15 mouse cellular contexts compared by ENCODE assay signal in genomic region chr1:133118127-133118526, GRCm38 (mm10). TPM values are rescaled to one million over a fixed set of nuclear protein-coding genes. Genes with fewer than 3 reads are reported as not detected.
A peak's percentile ranks its signal among the peaks of the same experiment; 100 is the strongest.
DNase-seq lines count a peak whose midpoint lies in the region; ATAC-seq lines count a peak whose summit lies in the region.
"Had no signal": no experiment of that assay in that cellular context is flagged by ENCODE, and none has a peak within 500 bp of the region (broad histone marks: within the 10 kb centered on the region; RNA-seq: fewer than 3 reads in every experiment).

No protein-coding gene starts in this region.

- H3K9ac ChIP-seq in liver, embryonic 12.5 days: no peak overlapping the region
- H3K9ac ChIP-seq in midbrain, embryonic 14.5 days (replicated peaks; ENCODE audit: low read length): no peak overlapping the region
- H3K9ac ChIP-seq in hindbrain, embryonic 12.5 days: no peak overlapping the region
- H3K9ac ChIP-seq: forebrain, embryonic 13.5 days; heart, embryonic 15.5 days; limb, embryonic 13.5 days had no signal

- peak overlapping the region; percentile 84 for H3K27ac ChIP-seq in liver, embryonic 12.5 days
- H3K27ac ChIP-seq in midbrain, embryonic 14.5 days (replicated peaks; ENCODE audit: low read depth, low read length): no peak overlapping the region
- no peak overlapping the region for H3K27ac ChIP-seq in hindbrain, embryonic 12.5 days
- H3K27ac ChIP-seq in limb, embryonic 10.5 days: no peak overlapping the region
- H3K27ac ChIP-seq: forebrain, embryonic 13.5 days; heart, embryonic 15.5 days; limb, embryonic 13.5 days had no signal

- H3K9me3 ChIP-seq in liver, embryonic 12.5 days (replicated peaks): no peaks in the 10 kb centered on the region
- H3K9me3 ChIP-seq in midbrain, embryonic 14.5 days (ENCODE audit: control insufficient read depth, low read length): no peaks in the 10 kb centered on the region
- H3K9me3 ChIP-seq in hindbrain, embryonic 12.5 days (replicated peaks): no peaks in the 10 kb centered on the region
- H3K9me3 ChIP-seq in limb, embryonic 10.5 days (replicated peaks): no peaks in the 10 kb centered on the region
- H3K9me3 ChIP-seq: forebrain, embryonic 13.5 days; heart, embryonic 15.5 days had no signal

- H3K4me2 ChIP-seq in liver, embryonic 12.5 days: peak overlapping the region; percentile 37
- H3K4me2 ChIP-seq in midbrain, embryonic 14.5 days (ENCODE audit: low read length): no peak overlapping the region
- H3K4me2 ChIP-seq in hindbrain, embryonic 12.5 days (replicated peaks): no peak overlapping the region
- H3K4me2 ChIP-seq: forebrain, embryonic 13.5 days; heart, embryonic 15.5 days; limb, embryonic 13.5 days had no signal

- peaks cover 39% of the 10 kb centered on the region for H3K4me1 ChIP-seq in liver, embryonic 12.5 days
- no peaks in the 10 kb centered on the region for H3K4me1 ChIP-seq in midbrain, embryonic 14.5 days (ENCODE audit: control insufficient read depth, insufficient read depth, low read length)
- no peaks in the 10 kb centered on the region; the same call in 1 of the 2 replicates for H3K4me1 ChIP-seq in hindbrain, embryonic 12.5 days
- H3K4me1 ChIP-seq in limb, embryonic 10.5 days: peaks cover 10% of the 10 kb centered on the region
- H3K4me1 ChIP-seq: forebrain, embryonic 13.5 days; heart, embryonic 15.5 days had no signal

- DNase-seq in embryo, embryonic 10.5 days (ENCODE audit: low spot score): peak; percentile 21
- no peak for DNase-seq in embryo, embryonic 10 days (ENCODE audit: low spot score)
- DNase-seq in ZHBTc4 (ENCODE audit: low read depth, low spot score): peak; percentile 95
- peak; percentile 34 to 37 for DNase-seq in natural killer cell, adult 2 months (ENCODE audit: low spot score in 2 of 2)
- DNase-seq in midbrain, embryonic 14.5 days: no peak
- no peak for DNase-seq in limb, embryonic 10.5 days (ENCODE audit: low spot score)
- DNase-seq: adrenal gland, postnatal 14 days; kidney, postnatal 14 days; spleen, adult 18-20 months had no signal

- peak; percentile 67 for ATAC-seq in liver, embryonic 12.5 days
- no peak for ATAC-seq in midbrain, embryonic 14.5 days (ENCODE audit: low FRiP score, low TSS enrichment)
- no peak for ATAC-seq in hindbrain, embryonic 12.5 days (ENCODE audit: low FRiP score)
- ATAC-seq: forebrain, embryonic 13.5 days had no signal

- no peaks in the 10 kb centered on the region for H3K36me3 ChIP-seq in liver, embryonic 12.5 days
- no peaks in the 10 kb centered on the region for H3K36me3 ChIP-seq in midbrain, embryonic 14.5 days (ENCODE audit: control insufficient read depth, insufficient read depth, low read length)
- H3K36me3 ChIP-seq in hindbrain, embryonic 12.5 days: no peaks in the 10 kb centered on the region
- no peaks in the 10 kb centered on the region for H3K36me3 ChIP-seq in limb, embryonic 10.5 days
- H3K36me3 ChIP-seq: heart, embryonic 15.5 days; limb, embryonic 13.5 days had no signal

- 83% methylated on average over 5 of the region's 5 CpGs for WGBS in liver, embryonic 12.5 days (ENCODE audit: insufficient replicate concordance)
- WGBS in midbrain, embryonic 14.5 days: 94% methylated on average over 5 of the region's 5 CpGs
- WGBS in hindbrain, embryonic 12.5 days: 89% methylated on average over 5 of the region's 5 CpGs
- 87% methylated on average over 5 of the region's 5 CpGs for WGBS in limb, embryonic 10.5 days

- no peak overlapping the region for H3K4me3 ChIP-seq in liver, embryonic 12.5 days
- H3K4me3 ChIP-seq in midbrain, embryonic 14.5 days (replicated peaks; ENCODE audit: low read depth, low read length): no peak overlapping the region
- H3K4me3 ChIP-seq in hindbrain, embryonic 12.5 days: no peak overlapping the region
- no peak overlapping the region for H3K4me3 ChIP-seq in limb, embryonic 10.5 days
- H3K4me3 ChIP-seq: forebrain, embryonic 13.5 days; heart, embryonic 15.5 days; limb, embryonic 13.5 days; myocyte had no signal

- no peaks in the 10 kb centered on the region for H3K27me3 ChIP-seq in liver, embryonic 12.5 days (replicated peaks)
- no peaks in the 10 kb centered on the region for H3K27me3 ChIP-seq in midbrain, embryonic 14.5 days (ENCODE audit: control insufficient read depth, insufficient read depth, low read length)
- no peaks in the 10 kb centered on the region for H3K27me3 ChIP-seq in hindbrain, embryonic 12.5 days
- H3K27me3 ChIP-seq in limb, embryonic 10.5 days (ENCODE audit: low read depth, poor library complexity, severe bottlenecking): no peaks in the 10 kb centered on the region
- H3K27me3 ChIP-seq: forebrain, embryonic 13.5 days; heart, embryonic 15.5 days; limb, embryonic 13.5 days had no signal

RNA-seq across cellular contexts. Expression of gene Ppp1r15b, which starts 12.8 kb away (rescaled TPM):
- 60.8 and 63.8 TPM in 2 replicates for polyA plus RNA-seq in liver, embryonic 12.5 days (2016; fragmentation: Nextera tagmentation; extraction: Ambion mirVana)
- 18.1 and 36.2 TPM in 2 replicates for polyA plus RNA-seq in midbrain, embryonic 14.5 days (2014; fragmentation: Nextera tagmentation; extraction: Ambion mirVana)
- 49.1 and 53.4 TPM in 2 replicates for polyA plus RNA-seq in hindbrain, embryonic 12.5 days (2016; fragmentation: Nextera tagmentation; extraction: Ambion mirVana)
- polyA plus RNA-seq in limb, embryonic 10.5 days (2016; fragmentation: Nextera tagmentation; extraction: Ambion mirVana): 52.3 and 52.7 TPM in 2 replicates

RNA-seq across cellular contexts. Expression of gene Plekha6, which starts 45.9 kb away (rescaled TPM):
- polyA plus RNA-seq in liver, embryonic 12.5 days (2016; fragmentation: Nextera tagmentation; extraction: Ambion mirVana): 2.1 and 2.2 TPM in 2 replicates
- polyA plus RNA-seq in midbrain, embryonic 14.5 days (2014; fragmentation: Nextera tagmentation; extraction: Ambion mirVana): 18.4 and 25.4 TPM in 2 replicates
- polyA plus RNA-seq in hindbrain, embryonic 12.5 days (2016; fragmentation: Nextera tagmentation; extraction: Ambion mirVana): 25.8 and 29.1 TPM in 2 replicates
- 1.4 and 2.3 TPM in 2 replicates for polyA plus RNA-seq in limb, embryonic 10.5 days (2016; fragmentation: Nextera tagmentation; extraction: Ambion mirVana)

Comparison
In these comparisons a context has a peak if more than half of its experiments do, and no peak if none do; other contexts are left out.
1. DNase-seq: peak in embryo, embryonic 10.5 days (single experiment), ZHBTc4 (single experiment) and natural killer cell, adult 2 months (2 of 2); none in embryo, embryonic 10 days (single experiment), midbrain, embryonic 14.5 days (single experiment) and limb, embryonic 10.5 days (single experiment).